Mouse (Mus musculus) testis, adult 2 months (tissue): ENCODE measurements at regions not wholly inside any gene's neighbourhood (a gene's known extent, or its start where the extent isn't known, plus 50 kb on each side); places are given as distances from the start of the nearest gene placed in this dataset.
"Not testable (repeated sequence)": the region's sequence is repeated elsewhere in the genome, so short reads cannot be mapped to it uniquely, and the experiment has no call there.

Source experiments
- H3K27ac ChIP-seq: fragments of 200-500 bp; 2 replicates; pipeline ENCODE4 v1.5.1; 2012; ENCODE audit warnings: low read depth, low read length; ENCODE audit not compliant: control insufficient read depth, insufficient read depth
- H3K27me3 ChIP-seq: fragments of 200-500 bp; 2 replicates; pipeline ENCODE4 v1.6.1; 2012; ENCODE audit warnings: mild to moderate bottlenecking, low read length, moderate library complexity; ENCODE audit not compliant: control insufficient read depth, insufficient read depth
- H3K36me3 ChIP-seq: fragments of 200-500 bp; 2 replicates; pipeline ENCODE4 v1.6.1; 2012; ENCODE audit warnings: mild to moderate bottlenecking, low read length; ENCODE audit not compliant: control insufficient read depth, insufficient read depth
- H3K4me1 ChIP-seq: fragments of 200-500 bp; 2 replicates; pipeline ENCODE4 v1.6.1; 2012; ENCODE audit warnings: low read length; ENCODE audit not compliant: control insufficient read depth, insufficient read depth
- H3K4me3 ChIP-seq: fragments of 200-500 bp; 2 replicates; pipeline ENCODE4 v1.5.1; 2012; ENCODE audit warnings: low read depth, mild to moderate bottlenecking, low read length, moderate library complexity, mixed read lengths; ENCODE audit not compliant: control insufficient read depth

DNA sequence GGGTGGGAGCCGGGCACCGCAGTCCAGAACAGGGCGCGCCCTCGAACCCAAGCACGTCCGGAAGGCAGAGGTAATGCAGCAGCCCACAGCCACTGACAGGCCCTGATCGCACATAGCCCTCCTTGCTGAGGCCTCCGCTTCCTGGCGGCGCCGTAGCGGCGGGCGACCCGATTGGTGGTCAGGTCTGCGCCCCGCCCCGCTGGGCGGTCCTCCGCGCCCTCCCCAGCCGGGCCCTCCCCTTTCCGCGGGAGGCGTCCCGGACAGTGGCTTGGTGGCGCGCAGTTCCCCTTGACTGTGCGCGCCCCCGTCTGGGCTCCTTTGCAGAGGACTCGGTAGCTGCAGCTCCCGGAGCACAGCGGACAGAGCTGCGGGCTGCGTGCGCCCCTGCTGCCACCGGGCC lies 375.5 kb upstream of the Asap2 start:
- not testable (repeated sequence) for H3K36me3 ChIP-seq, H3K27me3 ChIP-seq, H3K27ac ChIP-seq, H3K4me1 ChIP-seq
- H3K4me3 ChIP-seq: peak overlapping the region; percentile 5; the same call in 1 of the 2 replicates
